Mouse (Mus musculus) heart, embryonic 10.5 days (tissue): ENCODE measurements around the gene Gm136. TPM values are rescaled to one million over a fixed set of nuclear protein-coding genes. Genes with fewer than 3 reads are reported as not detected.

ENCODE experiments used
- DNase-seq: peaks from one replicate; pipeline ENCODE4 v3.0.0-alpha.2; 2017; ENCODE audit warnings: low spot score
- H3K27ac ChIP-seq: fragments of 300-500 bp; sonication (generic); 2 replicates; pipeline ENCODE4 v1.5.1; 2016; ENCODE audit warnings: mild to moderate bottlenecking
- H3K27me3 ChIP-seq: fragments of 300-500 bp; sonication (generic); 2 replicates; pipeline ENCODE4 v1.6.1; 2016; ENCODE audit warnings: mild to moderate bottlenecking; ENCODE audit not compliant: poor library complexity, insufficient read depth, severe bottlenecking
- H3K36me3 ChIP-seq: fragments of 300-500 bp; sonication (generic); 2 replicates; pipeline ENCODE4 v1.6.1; 2016; ENCODE audit warnings: mild to moderate bottlenecking, moderate library complexity
- H3K4me1 ChIP-seq: fragments of 300-500 bp; sonication (generic); 2 replicates; pipeline ENCODE4 v1.6.1; 2016; ENCODE audit warnings: mild to moderate bottlenecking
- H3K4me3 ChIP-seq: fragments of 300-500 bp; sonication (generic); 2 replicates; pipeline ENCODE4 v1.5.1; 2016; ENCODE audit warnings: mild to moderate bottlenecking, moderate library complexity
- H3K9me3 ChIP-seq: fragments of 300-500 bp; sonication (generic); 2 replicates; pipeline ENCODE4 v1.6.1; 2016; ENCODE audit warnings: mild to moderate bottlenecking, moderate library complexity
- WGBS: fragments of 180-500 bp; shearing (Covaris S2); methylation state at CpG from one replicate; pipeline ENCODE4 v1.1.7; 2016; 5-methylcytosine and 5-hydroxymethylcytosine counted together
- polyA plus RNA-seq: library from polyadenylated mRNA; unstranded; fragments of >200 nt; fragmentation: Nextera tagmentation; extraction: Ambion mirVana; gene quantifications from 2 replicates; pipeline ENCODE4 v1.2.1, GENCODE M21; 2016

The Gm136 gene
- polyA plus RNA-seq = not detected in 2 replicates

DNA sequence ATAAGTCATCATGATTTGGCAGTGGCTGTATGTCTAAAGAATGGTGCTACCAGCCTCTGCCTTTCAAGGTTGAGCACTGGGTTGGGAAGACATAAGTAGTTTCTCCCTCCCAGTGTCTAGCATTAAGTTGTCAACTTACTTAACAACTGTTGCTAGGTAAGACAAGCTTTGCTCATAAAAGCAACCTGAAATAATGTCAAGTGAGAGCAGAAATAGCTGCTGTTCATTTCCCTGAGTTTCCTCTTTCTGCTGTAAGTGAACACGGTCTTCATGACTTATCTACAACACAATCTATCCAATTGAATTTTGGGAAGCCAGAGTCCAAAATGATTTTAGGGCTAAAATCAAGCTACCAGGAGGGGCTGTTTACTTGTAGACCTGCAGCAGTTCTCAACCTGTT, at the start of gene Gm136:
Gene Gm136, minus strand, starts transcription at position 101 of the 400 bp plus-strand sequence.
- Histone ChIP-seq H3K36me3 (no peaks in the 10 kb centered on the region), H3K27ac (no peak within 1 kb of the TSS), H3K4me1 (no peaks in the 10 kb centered on the region), H3K27me3 (no peaks in the 10 kb centered on the region), H3K9me3 (no peaks in the 10 kb centered on the region), H3K4me3 (no peak within 1 kb of the TSS)
- 81% methylated on average over 1 of the region's 1 CpGs for WGBS
- DNase-seq = no peak

DNA sequence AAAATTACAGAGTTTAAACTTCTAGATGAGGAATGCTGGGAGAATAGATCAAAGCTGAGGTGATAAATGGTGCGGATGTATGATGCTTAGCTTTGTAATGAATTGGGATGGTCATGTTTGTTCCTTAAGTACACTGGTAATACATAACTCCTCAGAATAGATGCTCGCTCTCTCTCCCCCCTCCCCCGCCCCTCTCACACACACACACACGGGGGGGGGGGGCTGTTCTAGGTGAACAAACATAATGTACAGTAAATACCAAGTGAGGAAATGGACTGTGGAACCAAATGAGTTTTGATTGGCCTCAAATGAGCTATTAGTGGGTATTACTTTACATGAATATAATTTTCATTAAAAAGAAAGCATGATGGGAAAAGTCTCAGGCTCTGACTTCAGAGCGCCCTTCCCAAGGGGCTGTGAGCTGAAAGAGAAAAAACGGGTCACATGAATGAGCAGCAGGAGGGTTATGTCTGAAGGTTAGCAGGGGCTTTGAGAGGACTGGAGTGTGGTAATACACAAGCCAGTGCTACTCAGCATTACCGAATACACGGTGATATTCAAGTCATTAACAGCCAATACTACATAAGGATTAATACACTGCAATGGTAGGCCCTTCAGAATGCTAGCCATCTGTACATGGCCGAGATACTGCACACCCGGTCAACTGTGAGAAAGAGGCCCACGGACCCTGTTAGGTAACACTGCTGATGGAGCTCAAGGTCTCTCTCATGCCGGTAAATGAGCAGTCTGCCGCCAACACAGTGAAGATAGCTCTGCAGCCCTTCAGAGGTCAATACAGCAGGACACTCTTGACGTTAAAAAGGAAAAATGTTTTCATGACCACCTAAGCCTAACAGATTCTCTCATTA, 45.3 kb upstream of the Gm136 start:
- WGBS = 83% methylated on average over 14 of the region's 14 CpGs
- peaks cover 16% of the 10 kb centered on the region for H3K36me3 ChIP-seq
- no peaks in the 10 kb centered on the region for H3K4me1 ChIP-seq
- no peaks in the 10 kb centered on the region for H3K9me3 ChIP-seq
- DNase-seq = no peak
- no peaks in the 10 kb centered on the region for H3K27me3 ChIP-seq
- no peak overlapping the region for H3K4me3 ChIP-seq
- no peak overlapping the region for H3K27ac ChIP-seq

DNA sequence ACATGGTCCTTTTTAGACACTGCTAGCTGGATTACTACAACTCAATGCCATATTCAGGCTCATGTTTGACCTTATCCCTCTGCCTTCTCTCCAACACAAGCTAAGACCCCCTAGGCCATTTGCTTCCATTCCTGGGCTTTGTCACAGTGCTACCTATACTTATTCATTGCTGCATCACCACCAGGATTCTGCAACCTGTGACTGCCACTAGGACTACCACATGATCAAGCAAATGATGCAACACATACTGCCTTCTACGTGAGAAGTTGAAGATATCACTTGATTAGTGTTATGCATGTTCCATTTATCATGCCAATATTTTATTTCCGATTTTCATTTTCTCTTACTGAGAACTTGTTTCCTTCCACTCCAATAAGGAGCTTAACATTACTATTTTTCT, 41.9 kb upstream of the Gm136 start:
- Histone ChIP-seq H3K27me3 (no peaks in the 10 kb centered on the region), H3K4me3 (no peak overlapping the region), H3K27ac (no peak overlapping the region), H3K36me3 (no peaks in the 10 kb centered on the region), H3K4me1 (no peaks in the 10 kb centered on the region), H3K9me3 (no peaks in the 10 kb centered on the region)
- 95% methylated on average over 2 of the region's 2 CpGs for WGBS
- no peak for DNase-seq

DNA sequence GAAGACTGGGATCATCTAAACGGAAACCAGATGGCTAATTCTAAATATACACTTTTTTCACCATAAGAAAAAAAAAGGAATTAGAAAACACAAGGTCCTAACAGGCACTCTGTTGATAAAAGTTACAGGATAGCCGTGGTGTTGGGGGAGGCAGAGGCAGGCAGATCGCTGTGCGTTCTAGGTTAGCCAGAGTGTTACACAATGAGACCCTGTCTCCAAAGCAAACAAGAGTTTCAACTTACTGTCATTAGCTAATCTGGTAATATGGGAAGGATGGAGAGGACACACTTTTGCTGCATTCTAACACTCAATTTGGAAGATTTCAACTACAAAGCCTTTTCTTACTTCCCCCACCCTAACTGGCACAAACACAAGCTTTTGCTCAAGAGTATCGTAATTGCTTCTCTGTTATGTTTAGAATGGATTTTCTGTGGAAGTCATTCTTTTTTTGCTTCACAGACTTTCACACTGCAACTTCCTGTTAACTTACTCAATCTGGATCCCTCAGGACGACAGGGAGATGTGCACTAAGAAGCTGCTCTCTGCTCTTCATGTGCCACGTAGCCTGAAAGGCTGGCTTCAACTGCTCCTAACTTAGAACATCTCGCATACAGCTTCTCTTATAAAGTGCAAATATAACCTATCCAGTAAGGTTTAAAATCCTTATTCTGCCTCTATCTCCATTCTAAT, 41.4 kb upstream of the Gm136 start:
- no peak overlapping the region for H3K4me3 ChIP-seq
- no peaks in the 10 kb centered on the region for H3K4me1 ChIP-seq
- no peaks in the 10 kb centered on the region for H3K9me3 ChIP-seq
- H3K36me3 ChIP-seq = no peaks in the 10 kb centered on the region
- no peaks in the 10 kb centered on the region for H3K27me3 ChIP-seq
- 78% methylated on average over 8 of the region's 8 CpGs for WGBS
- DNase-seq = no peak
- no peak overlapping the region for H3K27ac ChIP-seq

DNA sequence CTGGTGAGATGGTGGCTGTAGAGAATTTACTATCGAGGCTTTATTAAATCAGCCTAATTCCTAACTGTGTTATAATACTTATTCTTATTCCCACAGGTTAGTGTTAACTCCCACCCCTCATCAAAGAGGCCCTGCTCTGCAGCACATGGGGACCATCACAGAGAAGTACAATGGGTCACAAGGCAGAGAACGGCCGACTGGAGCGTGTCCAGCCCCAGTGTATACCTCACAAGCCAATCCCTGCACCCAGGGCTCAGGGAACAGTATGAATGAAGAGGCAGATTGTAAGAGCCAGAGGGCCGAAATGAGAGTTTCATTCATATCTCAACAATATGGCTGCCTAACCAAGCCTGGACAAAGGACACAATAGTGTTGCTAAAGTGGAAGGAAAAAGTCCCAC, 40.2 kb upstream of the Gm136 start:
- Histone ChIP-seq H3K36me3 (no peaks in the 10 kb centered on the region), H3K27ac (no peak overlapping the region), H3K9me3 (no peaks in the 10 kb centered on the region), H3K27me3 (no peaks in the 10 kb centered on the region), H3K4me1 (no peaks in the 10 kb centered on the region), H3K4me3 (no peak overlapping the region)
- WGBS = 89% methylated on average over 5 of the region's 5 CpGs
- DNase-seq = no peak

DNA sequence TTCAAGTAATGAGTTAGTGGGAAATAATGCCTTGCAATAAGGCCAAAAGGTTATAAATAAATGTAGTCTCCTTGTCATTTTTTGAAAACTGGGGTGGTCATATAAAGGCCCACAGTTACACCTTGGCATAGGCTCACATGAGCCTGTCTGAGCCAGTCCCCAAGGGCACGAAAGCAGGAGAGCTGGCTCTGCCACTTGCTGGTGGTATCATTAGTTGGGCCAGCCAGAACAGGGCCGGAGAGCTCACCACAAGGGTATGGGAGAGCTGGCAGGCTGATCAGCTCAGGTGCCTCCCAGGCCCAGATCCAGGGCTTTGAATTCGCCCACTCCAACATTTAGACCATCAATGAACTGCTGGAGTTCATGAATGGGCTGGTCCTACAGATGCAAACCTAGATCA, 30.4 kb upstream of the Gm136 start:
- WGBS = 77% methylated on average over 3 of the region's 3 CpGs
- no peaks in the 10 kb centered on the region for H3K27me3 ChIP-seq
- H3K9me3 ChIP-seq = no peaks in the 10 kb centered on the region
- H3K4me3 ChIP-seq = no peak overlapping the region
- H3K4me1 ChIP-seq = no peaks in the 10 kb centered on the region
- H3K36me3 ChIP-seq = no peaks in the 10 kb centered on the region
- no peak overlapping the region for H3K27ac ChIP-seq
- DNase-seq = no peak

DNA sequence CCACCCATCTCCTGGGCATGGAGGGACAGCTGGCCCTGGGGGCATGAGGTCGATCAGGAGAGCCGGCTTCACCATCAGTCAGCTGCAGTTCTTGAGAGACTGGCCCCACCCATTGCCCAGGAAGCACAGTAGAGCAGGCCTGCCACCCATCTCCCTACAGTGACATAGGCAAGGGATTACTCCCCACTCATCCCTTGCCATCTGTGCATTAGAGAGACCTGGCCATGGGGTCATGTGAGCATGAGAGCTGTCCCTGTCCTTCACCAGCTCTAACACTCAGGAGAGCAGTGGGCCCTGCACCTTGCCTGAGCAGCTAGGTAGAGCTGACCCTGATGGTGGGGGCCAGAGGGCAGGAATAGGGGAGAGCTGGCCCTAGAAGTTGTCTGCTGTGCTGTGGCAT, 29.6 kb upstream of the Gm136 start:
- no peak for DNase-seq
- Histone ChIP-seq H3K36me3 (no peaks in the 10 kb centered on the region), H3K4me1 (no peaks in the 10 kb centered on the region), H3K9me3 (no peaks in the 10 kb centered on the region), H3K27ac (no peak overlapping the region), H3K27me3 (no peaks in the 10 kb centered on the region), H3K4me3 (no peak overlapping the region)
- 78% methylated on average over 2 of the region's 2 CpGs for WGBS

DNA sequence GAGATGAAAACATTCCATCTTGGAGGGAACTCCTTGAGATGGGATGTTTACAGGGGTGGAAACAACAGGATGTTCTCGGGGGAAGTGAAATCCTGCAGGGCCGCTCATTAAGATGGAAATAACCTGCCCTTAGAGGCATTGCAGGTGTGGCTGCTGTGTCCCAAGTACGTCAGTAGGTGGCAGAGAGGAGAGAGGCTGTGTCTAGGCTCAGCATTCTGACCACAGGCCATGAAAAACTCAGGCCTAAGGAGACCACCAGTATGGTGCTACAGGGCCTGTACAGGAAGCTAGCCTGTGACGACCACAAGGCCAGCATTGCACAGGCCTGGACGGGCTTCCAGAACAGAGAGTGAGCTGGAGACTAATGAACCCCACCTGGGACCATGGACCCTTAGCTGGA, 28.8 kb upstream of the Gm136 start:
- Histone ChIP-seq H3K27ac (no peak overlapping the region), H3K36me3 (no peaks in the 10 kb centered on the region), H3K9me3 (no peaks in the 10 kb centered on the region), H3K27me3 (no peaks in the 10 kb centered on the region), H3K4me3 (no peak overlapping the region), H3K4me1 (no peaks in the 10 kb centered on the region)
- no peak for DNase-seq
- WGBS = 55% methylated on average over 5 of the region's 5 CpGs

DNA sequence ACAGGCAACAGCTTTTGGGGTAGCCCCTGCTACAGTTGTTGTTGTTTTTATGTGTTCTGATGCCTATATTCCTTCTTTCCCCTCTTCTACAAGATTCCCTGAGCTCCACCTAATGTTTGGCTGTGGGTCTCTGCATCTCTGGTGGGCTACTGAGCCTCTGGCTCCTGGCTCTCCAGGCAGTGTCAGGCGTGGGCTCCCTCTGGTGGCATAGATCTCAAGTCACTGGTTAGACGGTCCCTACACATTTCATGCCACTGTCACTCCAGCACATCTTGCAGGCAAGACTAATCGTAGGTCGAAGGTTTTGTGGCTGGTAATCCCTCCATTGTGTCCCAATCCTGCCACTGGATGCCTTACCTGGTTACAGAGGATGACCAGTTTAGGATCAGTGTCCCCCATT, 26.7 kb upstream of the Gm136 start:
- Histone ChIP-seq H3K4me1 (no peaks in the 10 kb centered on the region), H3K27ac (no peak overlapping the region), H3K27me3 (no peaks in the 10 kb centered on the region), H3K9me3 (no peaks in the 10 kb centered on the region), H3K4me3 (no peak overlapping the region), H3K36me3 (no peaks in the 10 kb centered on the region)
- WGBS = 33% methylated on average over 4 of the region's 4 CpGs
- no peak for DNase-seq

DNA sequence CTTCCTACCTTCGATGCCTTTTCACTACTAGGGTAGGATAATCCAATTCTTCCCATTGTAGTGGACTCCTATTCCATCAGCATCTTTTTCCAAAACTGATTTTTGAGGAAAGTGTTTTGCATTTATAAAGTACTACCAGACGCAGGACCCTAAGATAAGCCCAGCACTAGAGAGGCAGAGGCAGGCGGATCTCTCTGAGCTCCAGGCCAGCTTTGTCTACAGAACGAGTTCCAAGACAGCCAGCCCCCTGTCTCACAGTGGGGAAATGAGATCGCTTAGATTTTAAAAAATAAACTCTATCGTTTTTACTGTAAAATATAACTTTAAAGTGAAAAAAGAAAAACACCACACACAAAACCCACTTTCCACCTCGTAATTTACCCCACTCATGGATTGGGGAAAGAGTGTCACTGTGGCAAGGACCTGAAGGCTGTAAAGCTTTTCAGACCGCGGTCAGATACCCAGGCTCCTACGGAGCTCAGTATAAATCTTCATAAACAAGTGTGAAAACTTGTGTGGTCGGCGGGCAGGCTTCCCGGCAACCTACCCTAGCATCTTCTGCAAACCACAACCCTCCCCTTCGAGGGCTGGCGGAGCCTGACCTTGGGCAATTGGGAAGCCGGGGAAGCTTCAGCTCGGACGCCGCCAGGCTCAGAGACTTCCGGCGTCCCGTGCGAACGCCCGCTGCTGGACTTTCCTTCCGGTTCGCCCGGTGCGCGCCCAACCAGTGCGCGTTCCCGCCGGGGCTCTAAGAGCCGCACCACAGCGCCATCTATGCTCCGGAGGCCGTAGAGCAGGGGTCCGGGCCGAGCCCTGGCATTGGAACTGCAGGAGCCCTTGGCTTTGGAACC, 21.8 kb upstream of the Gm136 start, which contains the start of gene Smim8:
Gene Smim8, minus strand, starts transcription at position 747 of the 851 bp plus-strand sequence.
- WGBS = 5% methylated on average over 40 of the region's 40 CpGs

DNA sequence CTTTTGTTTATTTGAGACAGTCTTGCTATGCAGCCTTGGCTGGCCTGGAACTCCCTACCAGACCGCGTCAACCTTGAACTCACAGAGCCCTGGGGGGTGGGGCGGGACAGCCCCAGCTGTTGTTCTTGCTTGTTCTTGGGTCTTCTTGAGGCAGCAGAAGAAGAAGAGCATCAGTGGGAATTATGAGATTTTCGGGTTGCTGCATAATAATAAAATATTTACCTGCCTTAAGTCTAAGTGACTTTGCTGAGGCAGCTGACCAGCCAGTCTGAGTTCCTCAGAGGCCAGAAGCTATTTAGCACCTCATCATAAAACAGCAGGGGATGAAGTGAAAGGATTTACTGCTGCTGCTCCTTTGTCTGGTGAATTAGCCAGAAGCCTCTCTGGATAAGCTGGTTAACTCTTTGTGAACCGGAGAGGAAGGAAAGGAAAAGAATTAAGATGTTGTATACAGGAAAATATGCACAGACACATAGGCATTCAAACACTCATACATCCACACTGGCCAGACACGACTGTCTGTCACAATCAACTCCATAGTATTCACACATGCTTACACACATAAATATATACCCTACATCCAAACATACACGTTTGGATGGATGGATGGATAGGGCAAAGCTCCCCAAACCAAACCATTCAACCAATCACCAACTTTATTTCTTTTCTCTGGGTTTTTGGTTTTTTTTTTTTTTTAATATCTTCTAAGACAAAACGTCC, 15.7 kb upstream of the Gm136 start:
- Histone ChIP-seq H3K36me3 (peaks cover 15% of the 10 kb centered on the region; the same call in 1 of the 2 replicates), H3K4me1 (peaks cover 2% of the 10 kb centered on the region; the same call in 1 of the 2 replicates), H3K9me3 (no peaks in the 10 kb centered on the region), H3K27ac (no peak overlapping the region), H3K27me3 (no peaks in the 10 kb centered on the region), H3K4me3 (no peak overlapping the region)
- 16% methylated on average over 8 of the region's 8 CpGs for WGBS
- no peak for DNase-seq

More for the DNA sequence above, 21.8 kb upstream of the Gm136 start, which contains the start of gene Smim8:
- H3K4me1 ChIP-seq = 0 out of 2 replicates have a peak, but pooled peaks cover 4% of the 10 kb centered on the region
- H3K9me3 ChIP-seq = no peaks in the 10 kb centered on the region
- no peaks in the 10 kb centered on the region for H3K36me3 ChIP-seq
- H3K27ac ChIP-seq = peak within 1 kb of the TSS; percentile 91
- no peaks in the 10 kb centered on the region for H3K27me3 ChIP-seq
- DNase-seq = peak; percentile 95
- peak within 1 kb of the TSS; percentile 76 for H3K4me3 ChIP-seq

DNA sequence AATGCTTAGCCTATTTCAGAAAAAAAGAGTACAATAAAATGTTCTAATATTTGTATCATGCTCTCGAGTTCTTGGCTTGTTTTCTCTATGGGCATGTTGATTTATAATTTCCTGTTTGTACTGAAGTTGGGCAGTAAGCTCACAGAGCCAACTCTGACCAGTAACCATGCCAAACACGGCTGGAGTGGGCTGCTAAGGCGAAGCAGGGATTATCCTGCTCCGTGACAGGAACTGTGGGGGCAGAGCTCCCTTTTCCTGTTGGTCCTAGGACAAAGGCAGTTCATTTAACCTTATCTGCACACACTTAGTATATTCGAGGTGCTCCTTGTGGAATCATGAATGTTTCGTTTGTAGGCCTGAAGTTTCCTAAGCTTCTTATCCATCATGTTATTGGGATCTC, 6.8 kb downstream of the Gm136 start:
- whole genome bisulfite sequencing = 38% methylated on average over 6 of the region's 6 CpGs
- H3K36me3 ChIP-seq = no peaks in the 10 kb centered on the region
- no peaks in the 10 kb centered on the region for H3K4me1 ChIP-seq
- no peak overlapping the region for H3K4me3 ChIP-seq
- DNase-seq = no peak
- H3K9me3 ChIP-seq = no peaks in the 10 kb centered on the region
- H3K27ac ChIP-seq = no peak overlapping the region
- H3K27me3 ChIP-seq = no peaks in the 10 kb centered on the region
